Mouse (Mus musculus) urinary bladder, postnatal 14 days (tissue): ENCODE data around the gene 6820408C15Rik.

Source experiments
- DNase-seq: peaks from one replicate; pipeline ENCODE4 v3.0.0; 2021; ENCODE audit warnings: low spot score

Gene 6820408C15Rik

GRCm38 (mm10) chr2:152470973-152471372 lies 55.6 kb downstream of the 6820408C15Rik start:
- DNase-seq, result peak; percentile 45

GRCm38 (mm10) chr2:152472434-152472833 lies 57.0 kb downstream of the 6820408C15Rik start:
- no peak for DNase-seq

- DNase-seq, result no peak
Observed at GRCm38 (mm10) chr2:152476763-152477162, 61.4 kb downstream of the 6820408C15Rik start, which contains the start of gene Defb20. TSS of gene Defb20 (plus strand) at chr2:152477063.

- DNase-seq, result no peak
Observed at GRCm38 (mm10) chr2:152480881-152481280, 65.5 kb downstream of the 6820408C15Rik start.

- DNase-seq, result no peak
Observed at GRCm38 (mm10) chr2:152481726-152482125, 66.3 kb downstream of the 6820408C15Rik start.

- DNase-seq, result no peak
Observed at GRCm38 (mm10) chr2:152487024-152487423, 71.6 kb downstream of the 6820408C15Rik start.

GRCm38 (mm10) chr2:152490038-152490437 lies 74.7 kb downstream of the 6820408C15Rik start, which contains the start of gene Defb22:
TSS of gene Defb22 (minus strand) at chr2:152490138.
- no peak for DNase-seq

GRCm38 (mm10) chr2:152493151-152493550 lies 77.8 kb downstream of the 6820408C15Rik start:
- DNase-seq, result no peak
